Mouse (Mus musculus) heart, embryonic 13.5 days (tissue): ENCODE measurements at regions not wholly inside any gene's neighbourhood (a gene's known extent, or its start where the extent isn't known, plus 50 kb on each side); places are given as distances from the start of the nearest gene placed in this dataset.
"Not testable (repeated sequence)": the region's sequence is repeated elsewhere in the genome, so short reads cannot be mapped to it uniquely, and the experiment has no call there.

ENCODE experiments used
- ATAC-seq: fragments of 200-750 bp; cut with Nextera tagmentation; 2 replicates; pipeline ENCODE4 v1.8.0; 2017; ENCODE audit warnings: moderate TSS enrichment; ENCODE audit not compliant: insufficient number of reproducible peaks, low FRiP score, low TSS enrichment; ENCODE audit errors: extremely low read depth
- H3K27ac ChIP-seq: fragments of 300-500 bp; sonication (generic); replicated peaks from 2 replicates; pipeline ENCODE4 v1.5.1; 2015; ENCODE audit warnings: moderate library complexity, mild to moderate bottlenecking, inconsistent platforms
- H3K27me3 ChIP-seq: fragments of 300-500 bp; sonication (generic); replicated peaks from 2 replicates; pipeline ENCODE4 v1.6.1; 2015; ENCODE audit warnings: mild to moderate bottlenecking, inconsistent platforms
- H3K36me3 ChIP-seq: fragments of 300-500 bp; sonication (generic); 2 replicates; pipeline ENCODE4 v1.6.1; 2015; ENCODE audit warnings: mild to moderate bottlenecking, inconsistent platforms
- H3K4me1 ChIP-seq: fragments of 300-500 bp; sonication (generic); 2 replicates; pipeline ENCODE4 v1.6.1; 2015; ENCODE audit warnings: inconsistent platforms
- H3K4me2 ChIP-seq: fragments of 300-500 bp; sonication (generic); 2 replicates; pipeline ENCODE4 v1.6.1; 2015; ENCODE audit warnings: inconsistent platforms, mild to moderate bottlenecking, moderate library complexity
- H3K4me3 ChIP-seq: fragments of 300-500 bp; sonication (generic); 2 replicates; pipeline ENCODE4 v1.5.1; 2015; ENCODE audit warnings: moderate library complexity, mild to moderate bottlenecking, inconsistent platforms
- H3K9ac ChIP-seq: fragments of 300-500 bp; sonication (generic); 2 replicates; pipeline ENCODE4 v1.6.1; 2015; ENCODE audit warnings: inconsistent platforms, mild to moderate bottlenecking, moderate library complexity
- H3K9me3 ChIP-seq: fragments of 300-500 bp; sonication (generic); 2 replicates; pipeline ENCODE4 v1.6.1; 2016; ENCODE audit warnings: inconsistent platforms
- WGBS: fragments of 180-500 bp; shearing (Covaris S2); methylation state at CpG from one replicate; pipeline ENCODE4 v1.1.7; 2015; ENCODE audit warnings: mixed read lengths; 5-methylcytosine and 5-hydroxymethylcytosine counted together

GRCm38 (mm10) chr4:9724801-9725200, 1149.5 kb upstream of the 2610301B20Rik start:
- ATAC-seq, H3K9me3 ChIP-seq, H3K4me2 ChIP-seq, H3K9ac ChIP-seq, H3K4me3 ChIP-seq, H3K27me3 ChIP-seq, H3K27ac ChIP-seq, H3K36me3 ChIP-seq, H3K4me1 ChIP-seq: not testable (repeated sequence)
- 73% methylated on average over 2 of the region's 2 CpGs for WGBS

GRCm38 (mm10) chr4:9737691-9738090, 1136.6 kb upstream of the 2610301B20Rik start:
- Histone ChIP-seq H3K9me3 (no peaks in the 10 kb centered on the region), H3K9ac (no peak overlapping the region), H3K36me3 (no peaks in the 10 kb centered on the region), H3K4me1 (no peaks in the 10 kb centered on the region), H3K27me3 (no peaks in the 10 kb centered on the region), H3K4me3 (no peak overlapping the region), H3K4me2 (no peak overlapping the region), H3K27ac (no peak overlapping the region)
- 72% methylated on average over 4 of the region's 4 CpGs for WGBS
- ATAC-seq: no peak

GRCm38 (mm10) chr4:9747411-9747938, 1126.8 kb upstream of the 2610301B20Rik start:
- no peaks in the 10 kb centered on the region for H3K36me3 ChIP-seq
- WGBS: 72% methylated on average over 6 of the region's 6 CpGs

GRCm38 (mm10) chr4:9748110-9748509, 1126.2 kb upstream of the 2610301B20Rik start:
- WGBS: 44% methylated on average over 2 of the region's 2 CpGs
- no peak for ATAC-seq

More at GRCm38 (mm10) chr4:9747411-9747938, 1126.8 kb upstream of the 2610301B20Rik start:
- Histone ChIP-seq H3K9ac (no peak overlapping the region), H3K4me2 (no peak overlapping the region), H3K27ac (no peak overlapping the region), H3K27me3 (no peaks in the 10 kb centered on the region), H3K4me3 (no peak overlapping the region), H3K4me1 (no peaks in the 10 kb centered on the region), H3K9me3 (no peaks in the 10 kb centered on the region)
- no peak for ATAC-seq

GRCm38 (mm10) chr4:9749877-9750276, 1124.4 kb upstream of the 2610301B20Rik start:
- no peak overlapping the region for H3K4me2 ChIP-seq
- no peak overlapping the region for H3K4me3 ChIP-seq
- WGBS: 74% methylated on average over 3 of the region's 3 CpGs
- no peaks in the 10 kb centered on the region for H3K36me3 ChIP-seq
- ATAC-seq: no peak
- H3K4me1 ChIP-seq: no peaks in the 10 kb centered on the region
- H3K9ac ChIP-seq: no peak overlapping the region
- no peaks in the 10 kb centered on the region for H3K9me3 ChIP-seq
- H3K27ac ChIP-seq: no peak overlapping the region
- H3K27me3 ChIP-seq: no peaks in the 10 kb centered on the region

More at GRCm38 (mm10) chr4:9748110-9748509, 1126.2 kb upstream of the 2610301B20Rik start:
- no peaks in the 10 kb centered on the region for H3K4me1 ChIP-seq
- no peak overlapping the region for H3K4me2 ChIP-seq
- H3K36me3 ChIP-seq: no peaks in the 10 kb centered on the region
- H3K27ac ChIP-seq: no peak overlapping the region
- H3K9me3 ChIP-seq: no peaks in the 10 kb centered on the region
- no peaks in the 10 kb centered on the region for H3K27me3 ChIP-seq
- no peak overlapping the region for H3K9ac ChIP-seq
- no peak overlapping the region for H3K4me3 ChIP-seq

GRCm38 (mm10) chr4:9750404-9750803, 1123.9 kb upstream of the 2610301B20Rik start:
- Histone ChIP-seq H3K9me3 (no peaks in the 10 kb centered on the region), H3K4me1 (no peaks in the 10 kb centered on the region), H3K27me3 (no peaks in the 10 kb centered on the region), H3K27ac (no peak overlapping the region), H3K36me3 (no peaks in the 10 kb centered on the region), H3K4me3 (no peak overlapping the region), H3K4me2 (no peak overlapping the region), H3K9ac (no peak overlapping the region)
- 75% methylated on average over 4 of the region's 4 CpGs for whole genome bisulfite sequencing
- no peak for ATAC-seq

GRCm38 (mm10) chr4:9763321-9763720, 1111.0 kb upstream of the 2610301B20Rik start:
- Histone ChIP-seq H3K9me3 (no peaks in the 10 kb centered on the region), H3K9ac (no peak overlapping the region), H3K27ac (no peak overlapping the region), H3K4me1 (no peaks in the 10 kb centered on the region), H3K4me3 (no peak overlapping the region), H3K27me3 (no peaks in the 10 kb centered on the region), H3K36me3 (no peaks in the 10 kb centered on the region), H3K4me2 (no peak overlapping the region)
- 48% methylated on average over 1 of the region's 1 CpGs for WGBS
- ATAC-seq: no peak

- Histone ChIP-seq H3K36me3 (no peaks in the 10 kb centered on the region), H3K9ac (peak overlapping the region; percentile 85; the same call in 1 of the 2 replicates), H3K27ac (no peak overlapping the region), H3K4me1 (no peaks in the 10 kb centered on the region), H3K9me3 (no peaks in the 10 kb centered on the region), H3K4me3 (peak overlapping the region; percentile 68), H3K27me3 (no peaks in the 10 kb centered on the region), H3K4me2 (peak overlapping the region; percentile 83)
- 53% methylated on average over 9 of the region's 9 CpGs for whole genome bisulfite sequencing
- ATAC-seq: no peak
Observed at GRCm38 (mm10) chr4:9769633-9770205, 1104.6 kb upstream of the 2610301B20Rik start.

- H3K36me3 ChIP-seq: no peaks in the 10 kb centered on the region
- H3K9me3 ChIP-seq: no peaks in the 10 kb centered on the region
- ATAC-seq: peak; percentile 76
- no peaks in the 10 kb centered on the region for H3K4me1 ChIP-seq
- H3K27ac ChIP-seq: peak overlapping the region; percentile 86
- WGBS: 1% methylated on average over 38 of the region's 38 CpGs
- peak overlapping the region; percentile 83 for H3K4me2 ChIP-seq
- H3K27me3 ChIP-seq: no peaks in the 10 kb centered on the region
- peak overlapping the region; percentile 68 for H3K4me3 ChIP-seq
- peak overlapping the region; percentile 85 for H3K9ac ChIP-seq
Observed at GRCm38 (mm10) chr4:9770372-9771102, 1103.8 kb upstream of the 2610301B20Rik start.

- Histone ChIP-seq H3K4me2 (peak overlapping the region; percentile 83), H3K36me3 (no peaks in the 10 kb centered on the region), H3K27ac (peak overlapping the region; percentile 86), H3K9ac (peak overlapping the region; percentile 85), H3K9me3 (no peaks in the 10 kb centered on the region), H3K4me1 (no peaks in the 10 kb centered on the region), H3K27me3 (no peaks in the 10 kb centered on the region), H3K4me3 (peak overlapping the region; percentile 68)
- no peak for ATAC-seq
- 1% methylated on average over 5 of the region's 5 CpGs for WGBS
Observed at GRCm38 (mm10) chr4:9771103-9771474, 1103.2 kb upstream of the 2610301B20Rik start.

- WGBS: 89% methylated on average over 8 of the region's 8 CpGs
Observed at GRCm38 (mm10) chr4:9778391-9778790, 1095.9 kb upstream of the 2610301B20Rik start.

More at GRCm38 (mm10) chr4:9778391-9778790, 1095.9 kb upstream of the 2610301B20Rik start:
- Histone ChIP-seq H3K9ac (no peak overlapping the region), H3K27ac (no peak overlapping the region), H3K4me2 (no peak overlapping the region), H3K4me1 (no peaks in the 10 kb centered on the region), H3K36me3 (no peaks in the 10 kb centered on the region), H3K27me3 (no peaks in the 10 kb centered on the region), H3K9me3 (no peaks in the 10 kb centered on the region), H3K4me3 (no peak overlapping the region)
- ATAC-seq: no peak
